Mouse (Mus musculus): ENCODE measurements around the gene Doc2a.
"Not testable (repeated sequence)": the region's sequence is repeated elsewhere in the genome, so short reads cannot be mapped to it uniquely, and the experiment has no call there.

The Doc2a gene

DNA sequence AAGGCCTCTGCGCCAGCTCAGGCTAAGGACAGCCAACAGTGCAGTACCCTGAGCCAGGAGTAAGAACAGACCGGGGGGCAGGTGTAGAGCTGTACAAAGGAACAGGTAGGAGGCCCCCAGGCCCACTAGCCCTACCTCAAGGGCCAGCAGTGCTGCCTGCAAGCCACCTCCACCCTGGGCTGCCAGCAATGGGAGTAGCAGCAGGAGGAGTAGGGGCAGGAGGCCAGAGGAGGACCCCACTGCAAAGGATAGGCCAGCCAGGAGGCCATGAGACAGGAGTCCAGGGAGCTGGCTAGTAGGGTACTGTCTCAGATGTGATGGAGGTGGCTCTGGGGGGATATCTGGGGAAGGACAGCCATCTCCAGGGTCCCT, 23.3 kb downstream of the Doc2a start:
- DNase-seq, result peak; percentile 92

DNA sequence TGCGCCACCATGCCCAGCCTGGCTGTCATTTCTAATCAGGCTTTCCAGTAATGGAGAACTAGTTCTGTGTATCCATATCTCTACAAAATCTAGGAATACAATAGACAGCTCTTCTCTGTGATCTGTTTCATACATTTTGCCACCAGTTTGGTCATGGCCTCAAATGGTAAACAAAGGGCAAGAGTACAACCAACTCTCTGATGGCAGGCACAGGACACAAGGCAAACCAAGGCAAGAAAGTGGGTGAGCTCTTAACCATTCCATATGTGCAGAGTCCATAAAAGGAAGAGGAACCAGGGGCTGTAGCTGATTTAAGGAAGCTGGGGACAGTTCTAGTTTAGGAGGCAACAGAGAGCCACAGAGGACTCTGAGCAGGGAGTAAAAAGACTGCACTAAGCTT, 30.0 kb downstream of the Doc2a start:
- DNase-seq, result peak; percentile 60

DNA sequence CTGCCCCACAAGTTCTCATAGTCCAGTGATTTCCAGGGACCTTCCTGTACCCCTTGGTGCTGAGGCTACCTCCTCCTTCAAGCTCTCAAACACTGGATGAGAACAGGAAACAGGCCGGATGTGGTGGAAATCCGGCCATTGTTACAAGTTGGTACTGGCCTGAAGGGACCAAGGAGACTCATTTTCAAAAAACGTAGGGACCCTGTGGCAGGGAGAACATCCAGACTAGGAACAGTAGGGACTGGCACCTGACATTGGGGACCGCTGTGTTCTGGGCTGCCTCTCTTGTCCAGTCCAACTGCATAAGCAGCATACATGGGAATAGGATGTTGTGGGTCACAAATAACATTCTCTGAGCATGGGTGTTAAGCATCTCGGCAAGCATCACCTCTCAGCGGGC, 33.8 kb downstream of the Doc2a start:
- peak; percentile 98 for DNase-seq

DNA sequence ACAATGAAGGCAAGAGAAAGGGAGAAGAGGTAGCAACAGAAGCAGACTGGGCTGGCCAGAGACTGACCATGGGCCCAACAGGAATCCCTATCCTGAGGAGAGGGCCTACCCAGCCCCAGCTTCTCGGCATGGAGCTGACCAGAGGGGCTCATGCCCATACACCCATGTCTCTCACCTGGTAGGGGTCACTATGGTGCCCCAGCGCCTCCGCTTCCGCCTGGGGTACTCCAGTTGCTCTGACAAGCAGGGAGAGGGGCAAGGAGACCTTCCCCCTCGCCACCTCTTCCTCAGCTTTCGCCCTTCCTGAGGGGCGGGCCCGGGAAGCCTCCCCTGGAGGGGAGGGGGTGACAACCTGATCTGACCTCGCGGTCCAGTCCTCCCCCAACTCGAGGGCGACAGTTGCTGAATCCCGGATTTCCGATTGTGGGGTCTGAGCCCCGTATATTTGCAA, 36.5 kb downstream of the Doc2a start:
- DNase-seq, result peak; percentile 97

DNA sequence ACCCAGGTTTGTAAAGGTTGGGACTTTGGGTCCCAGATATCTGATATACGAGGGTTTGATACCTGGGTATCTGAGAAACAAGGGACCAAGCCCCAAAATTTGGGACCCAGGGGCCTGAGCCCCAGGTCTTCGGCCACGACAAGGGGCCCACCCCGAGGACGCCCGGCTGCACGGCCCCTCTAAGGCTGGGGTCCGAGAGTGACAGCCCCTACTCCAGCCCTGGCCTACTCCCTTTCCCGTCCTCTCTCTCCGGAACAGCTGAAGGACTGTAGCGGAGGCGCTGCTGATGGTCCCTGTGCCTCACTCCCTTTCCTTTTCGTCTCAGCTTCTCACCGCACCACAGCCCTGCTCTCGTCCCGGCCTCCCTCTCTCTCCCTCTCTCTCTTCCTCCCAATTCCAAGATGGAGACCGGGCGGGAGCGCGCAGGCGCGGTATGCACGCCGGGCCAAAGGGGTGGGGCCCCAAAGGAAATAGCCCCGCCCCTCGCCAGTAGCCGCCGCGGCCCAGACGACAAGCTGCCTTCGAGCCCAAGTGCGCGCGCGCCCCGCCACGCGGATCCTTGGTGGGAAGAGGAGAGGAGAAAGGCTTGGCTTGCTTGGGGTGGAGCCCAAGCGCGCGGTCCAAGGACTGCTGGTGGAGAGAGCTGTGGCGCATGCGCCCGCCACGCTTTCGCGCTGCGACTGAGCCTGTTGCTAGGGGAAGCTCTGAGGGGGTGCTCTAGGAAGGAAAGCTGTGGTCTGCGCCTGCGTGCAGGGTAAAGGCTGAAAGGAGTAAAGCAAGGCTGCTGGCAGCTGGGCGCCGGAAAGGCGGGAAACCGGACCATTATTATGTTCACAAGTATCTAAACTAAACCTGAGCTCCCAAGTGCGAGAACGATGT, 37.3 kb downstream of the Doc2a start, which contains the start of gene Taok2:
Gene Taok2 (minus strand): TSS at position 418 of the 879 bp plus-strand sequence.
- DNase-seq, result peak; percentile 100

DNA sequence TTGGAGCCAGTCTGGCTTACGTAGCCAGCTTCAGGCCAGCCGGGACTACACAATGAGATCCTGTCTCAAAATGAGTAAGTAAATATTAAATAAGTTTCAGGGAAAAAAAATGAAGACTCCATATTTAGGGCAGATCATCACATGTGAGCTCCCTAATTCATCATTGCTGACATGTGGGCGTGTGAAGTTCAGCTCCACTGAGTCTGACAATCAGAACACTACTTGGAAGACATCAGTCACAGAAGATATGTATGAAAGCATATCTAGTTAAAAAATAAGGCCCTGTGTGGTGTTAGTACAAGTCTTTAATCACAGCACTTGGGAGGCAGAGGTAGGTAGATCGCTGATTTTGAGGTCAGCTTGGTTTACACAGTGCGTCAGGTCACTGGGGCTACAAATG, 40.1 kb downstream of the Doc2a start:
- DNase-seq, result no peak

DNA sequence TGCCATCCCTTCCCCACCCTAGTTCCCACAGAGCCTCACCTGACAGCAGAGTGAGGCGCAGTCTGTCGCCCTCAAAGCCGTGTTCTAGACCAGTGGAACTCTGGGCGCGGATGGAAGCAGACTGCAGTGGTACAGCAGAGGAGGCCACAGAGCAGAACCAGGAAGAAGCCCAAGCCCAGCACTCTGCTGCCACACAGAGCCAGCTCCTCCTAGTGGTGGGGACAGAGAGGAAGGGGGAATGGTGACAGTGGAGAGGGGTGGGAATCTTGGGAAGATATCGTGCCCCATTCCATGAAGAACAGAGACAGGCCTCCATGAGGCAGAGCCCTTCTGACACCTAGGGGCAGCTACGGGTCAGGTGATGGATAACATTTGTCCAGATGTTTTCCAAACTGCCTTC, 41.6 kb downstream of the Doc2a start:
- DNase-seq, result peak; percentile 94

DNA sequence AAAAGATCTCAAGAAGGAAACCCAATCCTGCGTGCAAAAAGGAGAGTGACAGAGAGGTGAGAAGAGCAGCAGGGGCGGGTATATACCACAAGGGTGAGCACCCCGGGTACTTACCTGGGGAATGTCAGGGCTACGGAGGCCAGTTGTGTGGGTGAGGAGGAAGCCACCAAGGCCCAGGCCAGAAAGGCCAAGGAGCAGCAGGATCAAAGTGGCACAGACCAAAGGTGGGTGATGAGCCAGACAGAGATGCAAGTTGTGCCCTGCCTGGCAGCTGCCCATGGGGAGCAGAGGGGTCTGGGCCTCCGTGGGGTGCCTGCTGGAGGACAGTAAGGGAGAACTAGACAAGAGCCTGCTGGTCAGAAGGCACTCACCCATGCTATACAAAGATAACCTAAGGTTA, 49.7 kb downstream of the Doc2a start:
- DNase-seq, result peak; percentile 94

DNA sequence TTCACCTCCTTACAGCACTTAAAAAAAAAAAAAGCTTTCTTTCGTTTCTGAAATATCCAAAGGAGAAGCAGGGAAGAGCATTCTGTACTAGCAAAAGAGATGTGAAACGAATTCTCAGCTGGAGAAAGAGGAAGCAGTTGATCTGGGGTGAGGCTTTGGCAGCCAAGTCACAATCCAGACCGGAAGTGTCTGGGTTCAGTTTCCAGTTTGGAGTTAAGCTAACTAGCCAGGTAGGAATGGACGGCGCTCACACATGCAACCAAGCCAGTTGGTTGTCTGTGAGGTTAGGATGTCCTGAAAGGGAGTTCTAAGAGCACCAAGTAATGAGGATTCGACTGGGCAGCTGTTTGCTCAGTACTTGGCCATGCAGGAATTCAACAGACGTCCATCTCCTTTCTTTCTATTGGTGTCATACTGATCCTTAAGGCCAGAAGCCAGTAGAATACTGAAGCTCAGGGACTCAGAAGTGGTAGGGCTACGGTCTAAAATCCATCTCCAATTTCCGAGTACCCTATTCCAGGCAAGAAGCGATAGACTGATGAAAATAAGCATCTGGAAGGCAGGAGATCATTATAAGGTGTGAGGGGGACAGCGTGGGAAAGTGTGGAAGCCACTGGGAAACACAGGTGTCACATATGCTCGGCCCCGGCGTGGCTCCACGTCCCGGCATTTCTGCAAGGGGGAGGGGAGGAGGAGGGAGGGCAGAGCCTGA, 50.3 kb downstream of the Doc2a start:
- DNase-seq, result peak; percentile 97

DNA sequence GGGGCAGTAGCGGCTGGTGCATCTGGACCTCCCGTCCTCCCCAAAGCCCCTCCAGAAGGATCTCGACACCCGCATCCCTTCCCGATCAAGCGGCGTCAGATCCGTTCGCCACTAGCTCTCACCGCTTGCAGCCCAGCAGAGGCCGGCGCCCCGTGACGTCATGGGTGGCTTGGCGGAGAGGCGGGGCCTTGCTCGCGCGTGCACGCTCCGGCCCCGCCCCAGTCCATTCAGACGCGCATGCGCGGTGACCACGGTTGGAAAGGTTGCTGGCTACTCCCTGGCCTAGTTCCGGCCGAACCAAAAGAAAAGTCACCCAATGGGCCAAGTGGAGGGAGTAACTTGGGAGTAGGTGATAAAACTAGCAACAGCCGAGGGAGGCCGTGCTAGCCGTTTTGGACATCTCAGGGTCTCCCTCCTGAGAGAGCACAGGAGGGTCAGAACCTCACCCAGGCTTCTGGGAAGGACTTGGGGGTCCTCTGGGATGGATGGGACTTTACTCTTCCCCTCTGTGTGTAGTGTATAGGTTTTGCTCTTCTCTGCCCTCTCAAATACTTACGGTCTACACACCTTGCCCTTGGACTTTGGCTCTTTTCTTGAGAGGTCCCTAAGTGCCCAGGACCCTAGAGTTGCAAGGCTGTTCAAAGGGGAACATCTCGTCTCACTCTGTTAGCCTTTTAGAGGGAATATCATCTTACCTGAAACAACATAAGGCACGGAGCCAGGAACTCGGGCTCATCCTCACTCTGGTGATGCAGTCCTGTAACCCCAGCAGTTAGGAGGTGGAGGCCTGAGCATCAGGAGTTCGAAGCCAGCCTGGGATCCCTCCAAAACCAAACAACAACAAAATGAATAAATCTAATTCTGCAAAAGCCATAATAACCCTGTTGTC, 51.1 kb downstream of the Doc2a start:
- DNase-seq, result peak; percentile 100

DNA sequence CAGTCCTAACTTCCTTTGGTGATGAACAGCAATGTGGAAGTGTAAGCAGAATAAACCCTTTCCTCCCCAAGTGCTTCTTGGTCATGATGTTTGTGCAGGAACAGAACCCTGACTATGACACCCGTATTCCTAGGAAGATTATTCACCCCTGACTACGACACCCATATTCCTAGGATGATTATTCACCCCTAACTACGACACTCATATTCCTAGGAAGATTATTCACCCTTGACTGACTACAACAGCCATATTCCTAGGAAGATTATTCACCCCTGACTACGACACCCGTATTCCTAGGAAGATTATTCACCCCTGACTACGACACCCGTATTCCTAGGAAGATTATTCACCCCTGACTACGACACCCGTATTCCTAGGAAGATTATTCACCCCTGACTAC, 52.6 kb downstream of the Doc2a start:
- DNase-seq, result not testable (repeated sequence)

Data from heart, adult 11 months (tissue).